Mouse (Mus musculus): Measurements from ENCODE around the gene Eef1a2.

Eef1a2 gene

DNA sequence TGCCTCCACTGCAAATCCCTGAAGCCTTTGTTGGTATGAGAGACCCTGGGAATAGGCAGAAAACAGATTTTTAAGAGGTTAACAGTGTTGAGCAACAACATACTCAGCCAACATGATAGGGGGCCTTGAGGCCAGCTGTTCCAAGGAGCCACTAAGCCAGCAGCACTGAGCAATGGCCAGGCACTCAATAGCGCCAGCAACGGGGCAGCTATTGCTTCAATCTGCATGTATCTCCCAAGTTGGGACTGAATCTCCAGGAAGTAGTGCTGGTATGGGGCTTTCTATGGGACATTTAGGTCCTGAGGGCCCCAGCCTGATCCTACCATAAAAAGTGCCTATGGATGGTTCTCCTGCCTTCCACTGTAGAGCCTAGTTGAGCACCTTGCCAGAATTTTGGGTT is 1.7 kb upstream of the Eef1a2 start:
- DNase-seq (ENCODE audit: low spot score in 2 of 2), result no peak

DNA sequence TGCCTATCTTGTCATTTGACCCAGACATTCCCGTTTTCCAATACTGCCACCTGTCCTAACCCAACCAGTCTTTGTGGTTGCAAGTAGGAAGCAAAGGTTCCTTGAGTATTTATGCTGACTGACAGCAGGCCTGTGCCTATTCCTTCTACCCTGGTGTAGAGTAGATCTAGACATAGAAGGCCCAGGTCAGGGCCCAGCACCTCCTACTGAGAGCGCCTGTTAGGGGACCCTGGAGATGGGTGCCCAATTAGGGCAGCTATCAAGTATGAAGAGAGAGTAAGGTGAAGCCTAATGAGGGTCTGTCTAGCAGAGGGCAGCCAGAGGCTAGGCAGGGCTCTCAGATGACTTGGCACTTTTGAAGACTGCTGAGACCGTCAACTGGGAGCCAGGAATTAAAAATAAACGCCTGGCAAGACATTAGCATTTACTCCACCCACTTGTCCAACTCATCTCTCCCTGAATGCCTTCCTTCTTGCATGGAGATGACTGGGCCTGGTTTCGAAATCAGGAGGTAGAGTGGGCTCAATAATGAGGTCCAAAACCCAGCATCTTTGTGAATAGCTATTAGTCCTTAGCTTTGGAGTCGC is 995 bp upstream of the Eef1a2 start:
- no peak for DNase-seq (ENCODE audit: low spot score in 2 of 2)

DNA sequence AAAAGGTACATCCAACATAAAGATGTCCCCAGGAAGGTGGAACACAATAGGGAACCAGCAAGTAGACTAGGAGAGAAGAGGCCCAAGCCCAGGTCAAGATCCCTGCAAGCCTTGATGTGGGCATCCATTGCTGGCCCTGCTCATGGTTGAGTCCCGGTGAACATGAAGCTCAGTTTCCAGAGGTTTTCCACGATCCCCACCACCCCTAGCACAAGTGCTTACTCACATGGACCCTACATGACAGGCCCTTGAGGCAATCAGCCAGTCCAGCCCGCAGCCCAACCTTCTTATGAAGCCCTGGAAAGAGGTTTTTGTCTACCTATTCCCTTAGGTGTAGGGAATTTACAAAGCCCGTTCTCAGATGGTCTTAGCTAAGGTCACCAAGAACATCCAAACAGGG is 366 bp upstream of the Eef1a2 start:
- DNase-seq (ENCODE audit: low spot score in 2 of 2), result no peak

GRCm38 (mm10) chr2:181155801-181156200 is 1.0 kb downstream of the Eef1a2 start:
- DNase-seq (ENCODE audit: low spot score in 2 of 2), result no peak

DNA sequence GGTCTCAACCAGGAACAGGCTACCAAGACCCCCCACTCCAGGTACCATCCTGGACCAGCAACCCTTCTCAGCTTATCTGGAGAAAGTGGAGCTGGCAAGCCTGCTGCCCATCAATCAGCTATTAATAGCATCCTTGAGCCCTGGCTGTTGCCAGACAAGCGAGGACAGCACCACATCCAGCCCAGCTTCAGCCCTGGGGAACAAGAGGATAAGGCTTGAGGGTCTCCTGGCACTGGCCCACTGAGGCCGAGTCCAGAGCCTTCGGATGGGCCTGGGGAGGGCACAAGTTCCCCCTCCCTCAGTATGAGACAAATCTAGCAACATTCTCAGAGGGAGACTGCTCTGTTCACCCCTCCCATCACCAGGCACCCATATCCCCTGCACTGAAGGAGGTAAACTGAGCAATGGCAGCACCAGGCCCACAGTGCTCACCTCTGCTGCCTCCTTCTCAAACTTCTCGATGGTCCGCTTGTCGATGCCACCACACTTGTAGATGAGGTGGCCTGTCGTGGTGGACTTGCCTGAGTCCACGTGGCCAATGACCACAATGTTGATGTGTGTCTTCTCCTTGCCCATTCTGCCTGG is 1.9 kb downstream of the Eef1a2 start:
- DNase-seq (ENCODE audit: low spot score in 2 of 2), result no peak

- no peak for DNase-seq (ENCODE audit: low spot score in 2 of 2)
These were observed 2.5 kb downstream of the Eef1a2 start for GRCm38 (mm10) chr2:181154361-181154760.

GRCm38 (mm10) chr2:181153837-181154236 is 3.0 kb downstream of the Eef1a2 start:
- no peak for DNase-seq (ENCODE audit: low spot score in 2 of 2)

- DNase-seq (ENCODE audit: low spot score in 2 of 2), result no peak
These were observed 3.7 kb downstream of the Eef1a2 start for GRCm38 (mm10) chr2:181153131-181153530.

GRCm38 (mm10) chr2:181152701-181153100 is 4.1 kb downstream of the Eef1a2 start:
- DNase-seq (ENCODE audit: low spot score in 2 of 2), result no peak

GRCm38 (mm10) chr2:181150281-181150680 is 6.5 kb downstream of the Eef1a2 start:
- DNase-seq (ENCODE audit: low spot score in 2 of 2), result no peak

DNA sequence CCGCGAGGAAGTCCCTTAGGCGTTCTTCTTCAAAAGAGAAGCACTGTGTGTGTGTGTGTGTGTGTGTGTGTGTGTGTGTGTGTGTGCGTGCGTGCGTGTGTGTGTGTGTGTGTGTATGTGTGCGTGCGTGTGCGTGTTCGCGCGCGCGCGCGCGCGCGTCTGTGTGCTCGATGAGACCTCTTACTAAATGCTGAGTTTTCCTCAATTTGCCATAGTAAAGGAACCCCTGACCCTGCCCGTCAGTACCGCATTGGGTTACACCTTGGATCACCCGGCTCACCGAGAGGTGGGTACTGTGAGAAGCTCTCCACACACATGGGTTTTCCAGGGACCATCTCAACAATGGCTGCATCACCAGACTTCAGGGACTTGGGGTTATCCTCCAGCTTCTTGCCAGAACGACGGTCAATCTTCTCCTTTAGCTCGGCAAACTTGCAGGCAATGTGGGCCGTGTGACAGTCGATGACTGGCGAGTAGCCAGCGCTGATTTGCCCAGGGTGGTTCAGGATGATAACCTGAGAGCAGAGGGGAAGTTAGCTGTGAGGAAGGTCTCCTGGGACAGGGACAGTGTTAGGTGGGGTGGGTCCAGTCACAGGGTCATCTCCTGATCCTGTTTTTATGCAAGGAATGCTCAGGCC is 8.4 kb downstream of the Eef1a2 start:
- no peak for DNase-seq (ENCODE audit: low spot score in 2 of 2)

GRCm38 (mm10) chr2:181147546-181148317 is 9.1 kb downstream of the Eef1a2 start:
- no peak for DNase-seq (ENCODE audit: low spot score in 2 of 2)

GRCm38 (mm10) chr2:181146976-181147545 is 9.8 kb downstream of the Eef1a2 start:
- no peak for DNase-seq (ENCODE audit: low spot score in 2 of 2)

DNA sequence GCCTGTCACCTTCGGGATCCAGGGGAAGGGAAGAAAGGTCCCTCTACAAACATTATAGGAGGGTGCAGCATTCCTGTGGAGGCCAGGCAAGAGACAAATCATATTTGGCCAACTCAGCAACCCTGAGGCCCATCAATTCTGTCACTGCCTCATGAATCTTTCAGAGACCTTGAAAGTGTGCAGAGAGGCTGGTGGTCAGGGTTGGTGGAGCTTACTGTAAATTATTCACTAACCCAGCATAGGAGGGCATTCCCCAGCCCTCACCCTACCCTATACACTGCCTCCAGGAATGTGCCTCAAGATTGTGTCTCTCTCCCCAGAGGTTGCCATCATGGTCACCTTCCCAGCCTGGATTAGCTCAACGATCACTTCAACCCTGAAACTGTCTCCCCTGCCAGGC is 12.1 kb downstream of the Eef1a2 start:
- no peak for DNase-seq (ENCODE audit: low spot score in 2 of 2)

DNA sequence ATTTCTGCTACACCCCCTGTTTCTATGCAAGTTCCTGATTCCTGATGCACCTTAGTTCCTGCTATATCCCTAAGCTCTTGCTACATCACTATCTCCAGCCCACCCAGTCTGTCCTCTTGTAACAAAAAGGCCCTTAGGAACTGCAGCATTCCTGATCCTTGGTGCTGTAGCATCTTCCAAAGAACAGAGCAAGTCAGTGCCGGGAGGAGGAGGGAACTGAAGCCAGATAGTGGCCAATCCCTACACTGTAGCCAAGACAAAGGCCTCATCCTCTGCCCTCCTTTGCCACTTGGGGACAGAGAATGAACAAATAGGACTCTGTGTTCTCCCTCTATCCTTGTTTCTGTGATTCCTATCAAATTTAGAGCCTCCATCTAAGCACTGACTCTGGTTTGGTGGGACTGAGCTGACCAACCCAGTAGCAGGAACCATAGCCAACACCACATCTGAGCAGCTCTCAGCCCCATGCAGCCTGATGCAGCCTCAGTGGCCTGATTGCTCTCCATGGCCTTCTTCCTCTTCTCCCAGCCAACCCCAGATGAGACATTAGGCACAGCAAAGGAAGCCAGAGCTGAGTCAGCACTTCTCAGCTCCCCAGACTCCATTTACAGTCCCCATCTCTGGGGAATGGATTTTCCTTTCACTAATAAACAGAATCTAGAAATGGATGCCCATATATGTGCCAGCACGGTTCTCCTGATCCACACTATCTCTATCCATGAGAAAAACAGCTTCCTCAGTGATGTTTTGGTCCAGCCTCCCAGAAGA is 13.1 kb downstream of the Eef1a2 start:
- no peak for DNase-seq (ENCODE audit: low spot score in 2 of 2)

GRCm38 (mm10) chr2:181142703-181143135 is 14.1 kb downstream of the Eef1a2 start:
- DNase-seq (ENCODE audit: low spot score in 2 of 2), result no peak

GRCm38 (mm10) chr2:181139641-181140193 is 17.1 kb downstream of the Eef1a2 start:
- DNase-seq (ENCODE audit: low spot score in 2 of 2), result no peak

GRCm38 (mm10) chr2:181136934-181137333 is 19.9 kb downstream of the Eef1a2 start:
- DNase-seq (ENCODE audit: low spot score in 2 of 2), result no peak

- DNase-seq (ENCODE audit: low spot score in 2 of 2), result no peak
These were observed 21.4 kb downstream of the Eef1a2 start for GRCm38 (mm10) chr2:181135446-181135818.

- no peak for DNase-seq (ENCODE audit: low spot score in 2 of 2)
These were observed 22.0 kb downstream of the Eef1a2 start, which contains the start of gene Kcnq2 for GRCm38 (mm10) chr2:181134591-181135445. TSS of gene Kcnq2 (minus strand) at chr2:181135300.

All from urinary bladder, postnatal 4 days (tissue).